Mouse (Mus musculus) CD8-positive naive resting alpha-beta T cell, adult 2 months (primary cell): ENCODE data around the gene Uhrf1bp1l.

ENCODE experiments used
- DNase-seq, 2 experiments: peaks; one replicate each; pipeline ENCODE4 v3.0.0; 2022; ENCODE audit warnings: low read depth in 2 of 2, low spot score in 2 of 2

Uhrf1bp1l gene

DNA sequence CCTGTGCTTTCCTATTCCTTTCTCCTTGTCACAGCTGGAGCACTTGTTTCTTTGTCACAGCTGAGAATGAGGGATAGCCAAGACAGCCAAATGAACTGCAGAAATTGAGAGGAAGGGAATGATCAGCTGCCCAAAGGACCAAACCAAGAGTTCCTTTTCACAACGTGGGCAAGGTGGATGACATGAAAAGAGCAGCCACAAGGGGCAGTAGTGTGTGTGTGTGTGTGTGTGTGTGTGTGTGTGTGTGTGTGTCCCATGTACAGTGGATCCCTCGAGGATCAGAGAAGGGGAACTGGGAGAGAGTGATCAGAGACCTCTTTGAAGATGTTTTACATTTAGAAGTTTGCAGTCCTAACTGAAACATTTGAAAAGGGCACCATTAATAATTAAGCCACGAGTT, 92.7 kb downstream of the Uhrf1bp1l start:
- no peak for DNase-seq

DNA sequence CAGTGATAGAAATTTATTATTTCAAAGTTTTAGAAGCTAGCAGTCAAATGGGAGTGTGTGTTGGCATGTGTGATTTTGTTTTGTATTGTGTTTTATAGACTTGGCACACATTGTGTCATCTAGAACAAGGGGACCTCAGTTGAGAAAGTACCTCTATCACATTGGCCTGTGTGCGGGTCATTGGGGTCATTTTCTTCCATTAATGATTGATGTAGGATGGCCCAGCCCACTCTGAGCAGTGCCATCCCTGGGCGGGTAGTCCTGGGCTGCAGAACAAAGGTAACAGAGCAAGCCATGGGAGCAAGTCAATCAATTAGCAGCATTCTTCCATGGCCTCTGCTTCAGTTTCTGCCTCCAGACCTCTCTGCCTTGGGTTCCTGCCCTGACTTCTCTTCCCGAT, 94.0 kb downstream of the Uhrf1bp1l start:
- DNase-seq, result no peak

DNA sequence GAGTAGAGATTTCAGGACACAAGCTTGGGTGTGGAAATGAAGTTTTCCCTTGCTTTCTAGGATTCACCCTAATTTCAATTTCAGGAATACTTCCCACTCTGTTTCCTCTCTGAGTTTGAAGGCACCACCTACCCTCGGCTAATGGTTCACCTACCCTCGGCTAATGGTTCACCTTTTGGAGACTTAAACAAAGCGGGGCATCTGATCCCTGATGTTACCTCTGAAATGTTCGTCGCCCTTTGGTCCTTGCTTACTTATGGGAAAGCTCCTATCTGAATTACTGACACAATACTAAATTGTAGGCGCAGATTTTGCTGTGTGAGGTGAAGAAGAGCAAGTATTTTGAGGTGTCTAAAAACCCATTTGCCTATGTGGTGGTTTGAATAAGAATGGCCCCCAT, 106.2 kb downstream of the Uhrf1bp1l start:
- DNase-seq, result no peak

DNA sequence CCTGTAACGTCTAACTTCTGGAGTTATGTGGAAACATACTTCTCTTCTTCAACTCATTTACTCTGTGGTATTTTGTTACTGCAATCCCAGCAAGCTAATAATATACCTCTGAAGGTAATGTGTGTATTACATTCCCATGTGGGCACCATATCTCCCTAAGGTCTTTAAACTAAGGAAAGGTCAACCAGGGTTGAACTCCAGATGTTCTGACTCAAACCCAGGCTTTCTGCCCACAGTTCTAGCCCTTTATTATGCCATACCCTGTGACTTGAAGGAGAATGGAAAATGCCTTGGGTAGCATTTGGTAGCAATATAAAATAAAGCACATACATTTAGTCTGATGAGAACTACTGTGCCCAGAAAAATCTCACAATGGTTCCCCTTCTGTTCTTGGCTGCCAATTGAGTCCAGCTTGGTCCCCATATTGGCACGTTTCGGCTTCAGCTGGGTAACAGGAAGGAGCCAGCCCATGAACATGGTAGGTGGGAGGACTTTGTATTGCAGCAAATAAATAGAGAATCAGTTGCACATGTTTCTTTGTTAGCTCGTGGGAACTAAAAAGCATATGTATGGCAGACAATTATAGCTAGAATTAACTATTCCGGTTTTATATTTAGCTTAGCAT, 110.6 kb downstream of the Uhrf1bp1l start:
- no peak for DNase-seq

DNA sequence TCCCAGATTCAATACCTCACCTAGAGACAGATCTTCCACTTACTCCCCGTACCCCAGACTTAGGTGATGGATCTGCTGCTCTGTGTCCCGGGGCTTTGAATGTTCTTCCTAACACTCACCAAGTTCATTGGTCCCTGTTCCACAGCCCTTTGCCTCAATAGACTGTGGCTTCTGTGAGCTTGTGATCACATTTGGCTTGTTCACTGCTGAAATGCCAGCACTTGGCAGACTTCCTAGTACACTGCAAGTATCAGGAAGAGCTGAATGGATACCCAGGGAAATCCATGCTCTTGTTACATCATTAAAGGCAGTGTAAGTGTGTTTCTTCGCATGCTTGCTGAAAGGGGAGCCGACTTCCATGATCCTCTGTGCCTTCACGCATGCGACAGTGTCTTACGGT, 111.5 kb downstream of the Uhrf1bp1l start:
- no peak for DNase-seq

DNA sequence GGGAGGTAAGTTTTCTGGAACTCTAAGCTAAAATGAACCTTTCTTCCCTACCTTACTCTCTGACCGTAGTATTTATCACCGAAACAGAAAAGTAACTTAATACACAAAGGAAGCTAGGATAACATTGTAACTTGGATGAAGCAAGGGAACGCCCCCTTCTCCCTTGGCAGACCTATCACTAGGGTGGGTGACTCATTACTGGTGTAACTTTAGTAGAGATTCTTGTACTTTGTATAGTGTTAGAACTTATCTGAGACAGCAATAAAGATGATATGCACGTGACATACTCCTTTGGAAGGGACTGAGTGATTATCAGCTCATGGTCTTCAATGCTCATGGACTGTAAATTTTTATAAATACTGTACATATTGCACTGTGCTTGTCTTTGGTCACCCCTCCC, 123.4 kb downstream of the Uhrf1bp1l start:
- no peak for DNase-seq

DNA sequence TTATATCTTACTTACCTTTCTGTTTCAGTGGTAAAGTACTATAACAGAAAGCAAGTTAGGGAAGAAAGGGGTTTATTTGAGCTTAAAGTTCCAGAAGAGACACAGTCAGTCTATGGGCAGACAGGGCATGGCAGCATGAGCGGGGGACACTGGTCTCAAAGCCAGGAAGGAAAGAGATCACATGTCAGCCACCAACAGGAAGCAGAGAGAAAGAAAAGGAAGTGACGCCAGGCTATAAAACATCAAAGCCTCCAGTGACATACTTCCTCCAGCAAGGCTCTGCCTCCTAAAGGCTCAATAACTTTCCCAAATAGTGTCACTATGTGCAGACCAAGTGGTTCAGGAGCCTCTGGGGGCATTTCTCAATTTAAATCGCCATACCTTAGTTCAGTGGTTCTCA, 124.0 kb downstream of the Uhrf1bp1l start:
- no peak for DNase-seq
